Mouse (Mus musculus): ENCODE results near the gene Gcsam. TPM values are rescaled to one million over a fixed set of nuclear protein-coding genes. Genes with fewer than 3 reads are reported as not detected.

Gcsam gene
- 0.68 TPM for polyA plus RNA-seq (2014; fragmentation: Illumina TruSeq; extraction: RNeasy Lipid Tissue Mini Kit (QIAGEN cat#74804))

DNA sequence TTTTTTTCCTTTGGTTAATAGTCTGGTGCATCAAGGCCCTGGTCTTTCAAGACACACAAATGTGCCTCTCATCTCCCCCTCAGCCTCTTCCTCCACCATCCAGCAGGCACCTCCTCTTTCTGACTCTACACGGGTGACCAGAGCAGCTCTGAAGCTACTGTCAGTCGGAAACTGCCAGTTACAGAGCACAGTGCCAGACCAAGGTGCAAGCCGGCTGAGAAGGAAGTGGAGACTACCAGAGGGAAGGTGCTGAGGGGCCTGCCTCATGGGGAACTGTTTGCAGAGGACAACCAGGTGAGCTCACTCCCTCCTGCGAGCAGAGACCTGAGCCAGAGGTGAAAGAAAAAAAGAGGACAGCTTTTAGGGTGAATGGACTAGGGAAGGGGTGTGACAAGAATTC, at the start of gene Gcsam:
Gcsam (plus strand) TSS at position 114 of the 400 bp plus-strand sequence.

DNA sequence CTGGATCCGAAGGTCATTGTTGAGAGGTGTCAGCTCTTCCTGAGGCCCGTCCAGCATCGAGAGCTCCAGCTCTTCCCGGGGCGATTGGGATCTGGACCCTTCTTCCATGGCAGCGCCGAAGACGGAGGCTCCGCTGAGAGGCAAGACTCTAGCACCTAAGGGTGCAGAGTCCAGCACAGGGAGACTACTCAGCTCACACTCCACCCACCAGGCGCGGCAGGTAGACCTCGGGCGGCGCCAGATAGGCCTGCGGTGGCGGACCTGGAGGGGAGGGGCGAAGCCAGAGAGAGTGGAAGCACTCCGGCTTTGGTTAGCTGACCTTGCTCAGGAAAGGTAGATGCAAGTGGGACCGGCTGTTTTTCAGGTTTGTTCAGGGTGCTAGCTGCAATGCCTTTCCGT, 43.8 kb downstream of the Gcsam start, which contains the start of gene BC016579:
BC016579 (minus strand) TSS at position 135 of the 399 bp plus-strand sequence.

Other genes with a start within 250 kb of the Gcsam start
- 193 TPM for gene Cd200, start 201.3 kb upstream of the Gcsam start, polyA plus RNA-seq (2014; fragmentation: Illumina TruSeq; extraction: RNeasy Lipid Tissue Mini Kit (QIAGEN cat#74804))
- 2.2 TPM for gene Gm609, start 117.4 kb upstream of the Gcsam start, polyA plus RNA-seq (2014; fragmentation: Illumina TruSeq; extraction: RNeasy Lipid Tissue Mini Kit (QIAGEN cat#74804))
- not detected for gene Gm17783, start 78.3 kb upstream of the Gcsam start, polyA plus RNA-seq (2014; fragmentation: Illumina TruSeq; extraction: RNeasy Lipid Tissue Mini Kit (QIAGEN cat#74804))
- gene Slc9c1, start 75.1 kb upstream of the Gcsam start, polyA plus RNA-seq (2014; fragmentation: Illumina TruSeq; extraction: RNeasy Lipid Tissue Mini Kit (QIAGEN cat#74804)), result not detected
- not detected for gene BC016579, start 43.7 kb downstream of the Gcsam start, polyA plus RNA-seq (2014; fragmentation: Illumina TruSeq; extraction: RNeasy Lipid Tissue Mini Kit (QIAGEN cat#74804))
- not detected for gene Tmprss7, start 83.3 kb downstream of the Gcsam start, polyA plus RNA-seq (2014; fragmentation: Illumina TruSeq; extraction: RNeasy Lipid Tissue Mini Kit (QIAGEN cat#74804))
- not detected for gene Tagln3, start 114.2 kb downstream of the Gcsam start, polyA plus RNA-seq (2014; fragmentation: Illumina TruSeq; extraction: RNeasy Lipid Tissue Mini Kit (QIAGEN cat#74804))
- 29.8 TPM for gene Abhd10, start 132.6 kb downstream of the Gcsam start, polyA plus RNA-seq (2014; fragmentation: Illumina TruSeq; extraction: RNeasy Lipid Tissue Mini Kit (QIAGEN cat#74804))